Mouse (Mus musculus): ENCODE data around the gene Slc5a5. TPM values are rescaled to one million over a fixed set of nuclear protein-coding genes. Genes with fewer than 3 reads are reported as not detected.

The Slc5a5 gene
- polyA plus RNA-seq, 1 experiment: not detected

DNA sequence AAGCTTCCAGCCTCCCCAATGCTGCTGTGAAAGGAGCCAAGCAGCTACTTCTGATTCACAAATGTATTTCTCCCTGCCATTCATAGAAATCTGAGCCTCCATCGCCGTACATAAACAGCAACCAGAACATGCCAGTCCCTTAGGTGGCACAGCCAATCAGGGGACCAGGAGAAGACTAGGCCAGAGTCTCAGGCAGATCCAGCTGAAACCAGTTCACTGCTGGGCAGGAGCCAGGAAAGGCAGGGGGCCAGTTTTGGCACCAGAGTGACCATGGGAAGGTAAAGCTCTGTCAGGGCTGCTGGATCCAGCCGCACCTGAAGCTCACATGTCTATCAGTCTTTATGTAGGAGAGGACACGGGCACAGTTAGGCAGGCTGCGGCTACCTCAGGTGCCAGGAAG, 1.9 kb downstream of the Slc5a5 start:
- Histone ChIP-seq H3K4me1 (ENCODE audit: control insufficient read depth, insufficient read depth, low read length) (peaks cover 3% of the 10 kb centered on the region; the same call in 1 of the 2 replicates), H3K4me3 (ENCODE audit: insufficient read depth, low read depth, low read length) (no peak overlapping the region), H3K27ac (ENCODE audit: insufficient read depth, low read depth, low read length) (no peak overlapping the region)
- TF ChIP-seq CTCF (IDR thresholded peaks at IDR 0.05; ENCODE audit: insufficient read depth, low read depth, low read length) (no peak), POLR2A (IDR thresholded peaks at IDR 0.05; ENCODE audit: insufficient read depth, low read depth, low read length) (no peak)
- 93% methylated on average over 5 of the region's 5 CpGs for WGBS

DNA sequence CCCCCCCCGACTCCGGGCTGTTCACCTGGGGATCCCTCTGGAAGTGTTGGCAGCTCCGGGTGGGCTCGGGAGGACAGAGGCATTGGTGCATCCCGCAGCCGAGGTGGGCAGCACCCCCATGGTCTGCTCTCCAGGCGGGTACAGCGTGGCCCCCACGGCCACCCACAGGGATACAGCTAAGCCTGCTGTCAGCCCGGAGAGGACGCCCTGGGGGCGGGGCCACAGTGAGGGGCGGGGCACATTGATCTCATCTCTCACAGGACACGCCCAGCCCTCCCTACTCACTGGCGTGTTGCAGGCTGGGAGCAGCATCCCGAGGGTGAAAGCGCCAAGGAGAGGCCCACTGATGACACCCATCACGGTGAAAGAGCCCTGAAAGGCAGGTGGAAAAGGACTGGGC, 4.9 kb downstream of the Slc5a5 start:
- H3K4me3 ChIP-seq (ENCODE audit: insufficient read depth, low read depth, low read length): no peak overlapping the region
- WGBS: 12% methylated on average over 18 of the region's 18 CpGs
- TF ChIP-seq CTCF (IDR thresholded peaks at IDR 0.05; ENCODE audit: insufficient read depth, low read depth, low read length) (no peak), POLR2A (IDR thresholded peaks at IDR 0.05; ENCODE audit: insufficient read depth, low read depth, low read length) (no peak)
- H3K4me1 ChIP-seq (ENCODE audit: control insufficient read depth, insufficient read depth, low read length): no peaks in the 10 kb centered on the region
- H3K27ac ChIP-seq (ENCODE audit: insufficient read depth, low read depth, low read length): no peak overlapping the region

DNA sequence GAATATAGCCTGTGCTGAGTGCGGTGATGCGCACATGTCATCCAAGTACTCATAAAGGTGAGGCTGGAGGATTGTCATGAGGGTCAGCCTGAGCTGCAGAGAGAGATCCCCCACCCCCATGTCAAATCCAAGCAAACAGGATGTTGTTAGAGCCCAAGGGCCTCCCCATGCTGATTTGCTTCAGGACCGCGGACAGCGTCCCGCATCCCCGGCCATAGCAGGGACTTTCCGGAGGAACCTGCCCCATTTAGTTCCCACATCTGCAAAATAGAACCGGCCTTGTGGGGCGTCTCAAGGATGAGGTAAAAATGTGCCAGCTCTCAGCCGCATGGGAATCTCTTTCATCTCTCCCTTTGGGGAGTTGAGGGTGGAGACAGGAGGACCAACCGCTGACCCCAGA, 6.9 kb downstream of the Slc5a5 start:
- H3K27ac ChIP-seq (ENCODE audit: insufficient read depth, low read depth, low read length): no peak overlapping the region
- TF ChIP-seq CTCF (IDR thresholded peaks at IDR 0.05; ENCODE audit: insufficient read depth, low read depth, low read length) (no peak), POLR2A (IDR thresholded peaks at IDR 0.05; ENCODE audit: insufficient read depth, low read depth, low read length) (no peak)
- no peaks in the 10 kb centered on the region for H3K4me1 ChIP-seq (ENCODE audit: control insufficient read depth, insufficient read depth, low read length)
- 39% methylated on average over 12 of the region's 12 CpGs for WGBS
- H3K4me3 ChIP-seq (ENCODE audit: insufficient read depth, low read depth, low read length): no peak overlapping the region

DNA sequence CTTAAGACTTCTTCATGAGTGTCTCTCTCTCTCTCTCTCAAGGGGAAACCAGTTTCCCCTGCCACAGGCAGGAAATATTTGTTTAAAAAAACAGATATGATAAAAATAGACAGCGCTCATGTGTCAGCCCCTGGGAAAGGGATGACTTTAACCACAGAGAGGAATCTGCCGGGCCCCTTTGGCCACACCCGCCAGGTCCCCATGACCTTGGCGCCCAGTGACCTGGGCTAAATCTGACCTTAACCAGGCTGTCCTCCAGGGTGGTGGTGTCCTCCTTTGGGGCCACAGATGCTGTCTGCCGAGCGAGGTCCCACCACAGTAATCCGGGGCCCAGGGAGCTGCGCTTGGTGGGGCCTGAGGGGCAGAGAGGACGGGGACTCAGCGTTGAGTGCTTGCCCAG, 7.9 kb downstream of the Slc5a5 start:
- Histone ChIP-seq H3K27ac (ENCODE audit: insufficient read depth, low read depth, low read length) (no peak overlapping the region), H3K4me3 (ENCODE audit: insufficient read depth, low read depth, low read length) (no peak overlapping the region), H3K4me1 (ENCODE audit: control insufficient read depth, insufficient read depth, low read length) (peaks cover 6% of the 10 kb centered on the region)
- no peak for TF ChIP-seq CTCF (IDR thresholded peaks at IDR 0.05; ENCODE audit: insufficient read depth, low read depth, low read length)
- TF ChIP-seq POLR2A (IDR thresholded peaks at IDR 0.05; ENCODE audit: insufficient read depth, low read depth, low read length): no peak
- WGBS: 83% methylated on average over 10 of the region's 10 CpGs

DNA sequence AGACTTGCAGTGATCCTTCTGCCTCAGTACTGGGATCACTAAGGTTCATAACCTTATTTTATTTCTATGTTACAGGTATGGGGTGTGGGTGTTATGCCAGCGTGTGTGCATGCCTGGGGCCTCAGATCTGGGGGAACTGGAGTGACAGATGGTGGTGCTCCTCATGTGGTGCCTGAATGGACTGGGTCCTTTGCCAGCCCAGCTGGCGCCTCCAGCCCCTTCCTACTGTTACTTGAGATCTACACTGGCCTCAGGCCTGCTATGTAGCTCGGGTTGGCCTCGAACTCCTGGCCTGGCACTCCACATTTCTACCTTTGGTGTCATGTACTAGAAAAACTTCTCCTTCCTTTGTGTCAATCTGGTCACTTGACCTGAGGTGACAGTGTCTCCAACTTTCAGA, 8.4 kb downstream of the Slc5a5 start:
- H3K4me1 ChIP-seq (ENCODE audit: control insufficient read depth, insufficient read depth, low read length): peaks cover 6% of the 10 kb centered on the region
- no peak overlapping the region for H3K4me3 ChIP-seq (ENCODE audit: insufficient read depth, low read depth, low read length)
- 85% methylated on average over 4 of the region's 4 CpGs for WGBS
- TF ChIP-seq POLR2A (IDR thresholded peaks at IDR 0.05; ENCODE audit: insufficient read depth, low read depth, low read length) (no peak), CTCF (IDR thresholded peaks at IDR 0.05; ENCODE audit: insufficient read depth, low read depth, low read length) (no peak)
- H3K27ac ChIP-seq (ENCODE audit: insufficient read depth, low read depth, low read length): no peak overlapping the region

DNA sequence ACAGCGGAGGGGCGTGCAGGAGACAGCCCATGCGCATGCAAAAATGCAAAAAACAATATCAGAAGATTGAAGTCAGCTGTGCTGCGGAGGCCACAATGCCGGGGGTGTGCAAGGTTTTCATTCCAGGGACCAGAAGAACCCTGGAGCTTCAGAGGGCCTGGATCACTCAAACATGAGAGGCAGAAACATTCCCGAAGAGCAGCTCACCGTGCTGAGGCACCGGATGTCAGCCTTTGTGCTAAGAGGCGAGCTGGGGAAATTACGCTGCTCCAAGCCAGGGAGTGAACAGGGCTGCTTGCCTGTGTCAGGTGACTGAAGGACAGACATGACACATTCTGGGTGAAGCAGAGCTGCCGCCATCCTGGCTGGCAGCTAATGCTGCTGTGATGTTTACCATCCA, 12.0 kb downstream of the Slc5a5 start:
- TF ChIP-seq POLR2A (IDR thresholded peaks at IDR 0.05; ENCODE audit: insufficient read depth, low read depth, low read length) (no peak), CTCF (IDR thresholded peaks at IDR 0.05; ENCODE audit: insufficient read depth, low read depth, low read length) (no peak)
- Histone ChIP-seq H3K4me3 (ENCODE audit: insufficient read depth, low read depth, low read length) (no peak overlapping the region), H3K27ac (ENCODE audit: insufficient read depth, low read depth, low read length) (no peak overlapping the region), H3K4me1 (ENCODE audit: control insufficient read depth, insufficient read depth, low read length) (peaks cover 6% of the 10 kb centered on the region)
- 61% methylated on average over 11 of the region's 11 CpGs for WGBS

DNA sequence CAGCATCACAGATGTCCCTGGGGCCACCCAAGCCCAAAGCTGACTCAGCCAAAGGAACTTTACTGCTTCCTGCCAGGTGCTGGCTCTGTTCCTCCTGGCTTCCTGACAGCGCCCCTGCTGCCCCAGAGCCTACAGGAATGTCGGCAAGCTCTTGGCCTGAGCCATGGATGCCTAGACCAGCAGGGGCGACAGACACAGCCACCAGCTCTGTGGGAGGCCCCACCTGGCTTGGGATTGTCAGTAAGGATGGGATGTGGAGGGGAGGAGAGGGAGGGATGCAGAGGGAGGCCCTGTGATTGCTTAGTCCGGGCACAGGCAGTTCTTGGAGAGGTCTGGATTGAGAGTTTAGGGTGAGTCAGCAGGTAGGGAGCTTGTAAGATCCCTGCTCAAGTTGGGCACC, 12.4 kb downstream of the Slc5a5 start:
- no peak overlapping the region for H3K27ac ChIP-seq (ENCODE audit: insufficient read depth, low read depth, low read length)
- TF ChIP-seq POLR2A (IDR thresholded peaks at IDR 0.05; ENCODE audit: insufficient read depth, low read depth, low read length) (no peak), CTCF (IDR thresholded peaks at IDR 0.05; ENCODE audit: insufficient read depth, low read depth, low read length) (no peak)
- H3K4me1 ChIP-seq (ENCODE audit: control insufficient read depth, insufficient read depth, low read length): peaks cover 6% of the 10 kb centered on the region
- 18% methylated on average over 4 of the region's 4 CpGs for WGBS
- no peak overlapping the region for H3K4me3 ChIP-seq (ENCODE audit: insufficient read depth, low read depth, low read length)

DNA sequence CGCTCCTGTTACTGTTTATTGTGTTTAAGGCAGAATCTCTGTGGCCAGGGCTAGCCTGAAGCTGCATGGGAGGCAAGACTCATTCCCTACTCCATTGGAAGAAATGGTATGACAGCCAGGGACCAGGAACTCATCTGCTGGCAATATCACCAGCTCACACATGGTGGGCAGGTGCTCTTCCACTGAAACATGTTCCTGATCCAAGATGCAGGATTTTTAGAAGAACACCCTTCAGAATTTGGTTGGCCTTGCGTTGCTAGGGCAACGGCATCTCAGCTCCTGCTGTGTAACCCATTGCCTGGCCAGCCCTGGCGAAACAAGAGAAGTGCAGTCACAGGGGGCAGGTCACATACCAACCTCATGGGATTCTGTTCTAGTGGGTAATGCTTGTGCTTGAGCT, 13.1 kb downstream of the Slc5a5 start:
- WGBS: 64% methylated on average over 4 of the region's 4 CpGs
- H3K4me3 ChIP-seq (ENCODE audit: insufficient read depth, low read depth, low read length): no peak overlapping the region
- H3K4me1 ChIP-seq (ENCODE audit: control insufficient read depth, insufficient read depth, low read length): peaks cover 6% of the 10 kb centered on the region
- H3K27ac ChIP-seq (ENCODE audit: insufficient read depth, low read depth, low read length): no peak overlapping the region
- TF ChIP-seq POLR2A (IDR thresholded peaks at IDR 0.05; ENCODE audit: insufficient read depth, low read depth, low read length) (no peak), CTCF (IDR thresholded peaks at IDR 0.05; ENCODE audit: insufficient read depth, low read depth, low read length) (no peak)

DNA sequence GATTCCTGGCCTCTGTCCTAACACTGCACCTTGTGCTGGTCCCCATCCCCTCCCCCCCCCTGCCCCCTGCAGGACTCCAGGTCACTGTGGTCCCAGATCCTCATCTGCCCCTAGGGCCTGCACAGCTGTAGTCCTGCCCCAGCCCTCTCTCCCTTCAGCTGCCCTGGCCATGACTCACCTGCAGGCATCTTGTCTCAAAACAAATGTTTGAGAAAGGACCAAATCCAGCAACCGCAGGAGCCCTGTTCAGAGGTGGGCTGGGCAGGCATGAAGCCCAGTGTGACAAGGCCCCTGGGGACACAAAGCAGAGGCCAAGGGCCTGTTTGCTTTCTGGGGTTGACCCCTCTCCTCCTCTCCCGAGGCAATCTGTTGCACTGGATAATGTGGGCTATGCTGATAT, 14.4 kb downstream of the Slc5a5 start:
- H3K27ac ChIP-seq (ENCODE audit: insufficient read depth, low read depth, low read length): no peak overlapping the region
- WGBS: 63% methylated on average over 2 of the region's 2 CpGs
- H3K4me3 ChIP-seq (ENCODE audit: insufficient read depth, low read depth, low read length): no peak overlapping the region
- TF ChIP-seq CTCF (IDR thresholded peaks at IDR 0.05; ENCODE audit: insufficient read depth, low read depth, low read length) (no peak), POLR2A (IDR thresholded peaks at IDR 0.05; ENCODE audit: insufficient read depth, low read depth, low read length) (no peak)
- peaks cover 12% of the 10 kb centered on the region for H3K4me1 ChIP-seq (ENCODE audit: control insufficient read depth, insufficient read depth, low read length)

DNA sequence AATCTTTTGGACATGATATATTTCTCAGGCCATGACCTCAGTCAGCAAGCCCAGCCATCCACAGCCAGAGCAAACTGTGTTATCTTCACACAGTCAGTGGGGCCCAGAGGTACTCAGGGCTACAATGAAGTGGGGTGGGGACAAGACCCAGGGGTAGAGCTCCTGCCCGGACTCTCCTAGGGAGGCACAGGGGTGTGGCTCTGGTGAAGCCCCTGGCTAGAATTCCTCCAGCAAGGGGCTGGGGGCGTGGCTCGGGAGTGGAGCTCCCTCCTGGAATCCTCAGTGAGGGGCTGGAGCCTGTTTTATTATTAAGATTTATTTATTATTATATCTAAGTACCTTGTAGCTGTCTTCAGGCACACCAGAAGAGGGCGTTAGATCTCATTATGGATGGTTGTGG, 16.2 kb downstream of the Slc5a5 start:
- peaks cover 22% of the 10 kb centered on the region for H3K4me1 ChIP-seq (ENCODE audit: control insufficient read depth, insufficient read depth, low read length)
- H3K4me3 ChIP-seq (ENCODE audit: insufficient read depth, low read depth, low read length): no peak overlapping the region
- WGBS: 68% methylated on average over 4 of the region's 4 CpGs
- TF ChIP-seq CTCF (IDR thresholded peaks at IDR 0.05; ENCODE audit: insufficient read depth, low read depth, low read length): no peak
- TF ChIP-seq POLR2A (IDR thresholded peaks at IDR 0.05; ENCODE audit: insufficient read depth, low read depth, low read length): no peak
- H3K27ac ChIP-seq (ENCODE audit: insufficient read depth, low read depth, low read length): no peak overlapping the region

All from olfactory bulb, adult 2 months (tissue).